Comparison of ENCODE assay signal across 9 mouse cellular contexts in the genomic region with DNA sequence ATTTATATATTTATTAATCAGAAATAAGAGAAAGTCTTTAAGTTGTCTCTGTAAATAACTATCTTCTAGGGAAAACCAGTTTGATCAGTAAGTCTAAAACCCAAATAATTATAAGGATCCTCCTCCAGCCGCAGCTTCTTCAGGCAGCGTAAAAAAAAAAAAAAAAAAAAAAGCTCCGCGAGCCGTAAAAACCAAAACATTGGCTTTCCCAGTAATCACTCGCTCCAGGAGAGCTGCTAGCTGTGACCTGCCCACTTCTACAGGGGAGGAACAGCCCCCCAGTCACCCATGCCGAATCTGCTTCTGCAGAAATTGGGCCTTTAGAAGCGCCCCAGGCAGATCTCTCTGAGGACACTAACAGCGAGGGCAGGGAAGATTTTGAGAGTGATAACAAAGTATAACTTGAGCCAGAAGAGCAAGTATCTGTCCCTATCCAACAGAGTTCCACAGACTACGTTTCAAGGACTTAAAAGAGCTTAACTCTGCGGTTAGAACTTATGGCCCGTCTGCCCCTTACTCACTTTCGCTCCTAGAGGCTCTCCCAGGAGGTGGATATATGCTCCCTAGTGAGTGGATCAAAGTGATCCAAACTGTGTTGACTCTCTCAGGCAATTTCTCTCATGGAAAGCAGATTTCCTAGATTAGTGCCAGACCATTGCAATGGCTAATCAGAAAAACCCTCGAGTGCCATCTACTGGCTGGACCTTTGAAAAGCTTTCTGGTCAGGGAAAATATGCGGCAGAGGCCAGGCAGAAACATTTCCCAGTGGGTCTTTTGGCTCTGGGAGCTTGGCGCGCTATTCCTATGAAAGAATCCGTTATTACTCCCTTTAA.
DNase-seq lines count a peak whose midpoint lies in the region; ATAC-seq and TF ChIP-seq lines count a peak whose summit lies in the region.
"Had no signal": no experiment of that assay in that cellular context is flagged by ENCODE, and none has a peak within 500 bp of the region (broad histone marks: within the 10 kb centered on the region; RNA-seq: fewer than 3 reads in every experiment).

No protein-coding gene starts in this region.

- ATAC-seq in heart, embryonic 12.5 days (ENCODE audit: insufficient number of reproducible peaks, low FRiP score): no peak
- ATAC-seq in liver, embryonic 12.5 days: no peak
- no peak for ATAC-seq in erythroid progenitor cell, adult 5-6 weeks (replicated peaks; ENCODE audit: low FRiP score, poor library complexity, severe bottlenecking)

- in situ Hi-C loops in CH12.LX (cut with MboI; ENCODE audit: low pct_ligation_motif_present, low pct_unique_long_range_greater_than_20kb, low sequenced_read_pairs): loop anchor here (5.0 to 25.0 kb wide), 2 partner anchors 195 to 650 kb away; no protein-coding TSS in a partner anchor

- H3K4me1 ChIP-seq in CH12.LX (ENCODE audit: control insufficient read depth in 1 of 2, insufficient read depth in 2 of 2): peaks cover 0 to 17% of the 10 kb centered on the region in 2 experiments; a peak in 3 of 4 replicates
- H3K4me1 ChIP-seq in heart, embryonic 12.5 days (replicated peaks): no peaks in the 10 kb centered on the region
- no peaks in the 10 kb centered on the region for H3K4me1 ChIP-seq in liver, embryonic 12.5 days
- H3K4me1 ChIP-seq: liver, embryonic 15.5 days had no signal

- TF ChIP-seq POLR2A in CH12.LX (IDR thresholded peaks at IDR 0.05; ENCODE audit: low read depth, low read length): no peak

- no peaks in the 10 kb centered on the region for H3K9me3 ChIP-seq in CH12.LX (replicated peaks; ENCODE audit: low read length)
- H3K9me3 ChIP-seq in heart, embryonic 12.5 days (replicated peaks): no peaks in the 10 kb centered on the region
- no peaks in the 10 kb centered on the region for H3K9me3 ChIP-seq in liver, embryonic 12.5 days (replicated peaks)
- H3K9me3 ChIP-seq: liver, embryonic 15.5 days had no signal

- peak overlapping the region; percentile 29; the same call in 1 of the 2 replicates for H3K27ac ChIP-seq in CH12.LX (ENCODE audit: insufficient read depth, low read depth)
- H3K27ac ChIP-seq in heart, embryonic 12.5 days (ENCODE audit: poor library complexity, severe bottlenecking): no peak overlapping the region
- H3K27ac ChIP-seq in liver, embryonic 12.5 days: no peak overlapping the region
- H3K27ac ChIP-seq: liver, embryonic 15.5 days had no signal

- H3K9ac ChIP-seq in CH12.LX (ENCODE audit: insufficient read depth, low read depth): peak overlapping the region; percentile 63
- no peak overlapping the region for H3K9ac ChIP-seq in heart, embryonic 12.5 days
- no peak overlapping the region for H3K9ac ChIP-seq in liver, embryonic 12.5 days
- H3K9ac ChIP-seq: liver, embryonic 15.5 days had no signal

- TF ChIP-seq CTCF in CH12.LX (conservative IDR thresholded peaks at IDR 0.05 in 1 of 2, IDR thresholded peaks at IDR 0.05 in 1 of 2; ENCODE audit: low read depth in 2 of 2, low read length in 2 of 2): peak; percentile 59 to 85

- peak; percentile 87 for DNase-seq in CH12.LX (ENCODE audit: extremely low read depth)
- DNase-seq in adrenal gland, adult 18-20 months (ENCODE audit: low spot score in 2 of 2): peak; percentile 71
- peak; percentile 62 for DNase-seq in embryo, embryonic 11.5 days (ENCODE audit: low read depth, low spot score)
- peak; percentile 78 to 86 for DNase-seq in kidney, postnatal 36 days
- peak; percentile 70 to 85 for DNase-seq in right cerebral cortex, adult 2 months (ENCODE audit: low spot score in 2 of 2)

- peak overlapping the region in 2 of 3 experiments; percentile 51 for H3K4me3 ChIP-seq in CH12.LX (replicated peaks in 1 of 3; ENCODE audit: low read depth in 2 of 3, low read length in 2 of 3, poor library complexity in 1 of 3)
- H3K4me3 ChIP-seq in heart, embryonic 12.5 days: peak overlapping the region; percentile 31
- no peak overlapping the region for H3K4me3 ChIP-seq in liver, embryonic 12.5 days
- H3K4me3 ChIP-seq: liver, embryonic 15.5 days had no signal

- H3K79me2 ChIP-seq in CH12.LX (replicated peaks; ENCODE audit: control insufficient read depth, extremely low read depth, insufficient read depth, poor library complexity, severe bottlenecking): no peaks in the 10 kb centered on the region

- H3K4me2 ChIP-seq in CH12.LX (ENCODE audit: insufficient read depth, low read depth, poor library complexity, severe bottlenecking): peak overlapping the region; percentile 80; the same call in 1 of the 2 replicates
- peak overlapping the region; percentile 61 for H3K4me2 ChIP-seq in heart, embryonic 12.5 days
- H3K4me2 ChIP-seq in liver, embryonic 12.5 days: peak overlapping the region; percentile 25; the same call in 1 of the 2 replicates
- H3K4me2 ChIP-seq: liver, embryonic 15.5 days had no signal

- TF ChIP-seq RAD21 in CH12.LX (IDR thresholded peaks at IDR 0.05; ENCODE audit: low read depth, low read length): peak; percentile 88

- WGBS in heart, embryonic 12.5 days: 37% methylated on average over 18 of the region's 18 CpGs
- 35% methylated on average over 18 of the region's 18 CpGs for WGBS in liver, embryonic 12.5 days (ENCODE audit: insufficient replicate concordance)

- no peaks in the 10 kb centered on the region for H3K27me3 ChIP-seq in CH12.LX (replicated peaks)
- H3K27me3 ChIP-seq in heart, embryonic 12.5 days (replicated peaks): no peaks in the 10 kb centered on the region
- H3K27me3 ChIP-seq in liver, embryonic 12.5 days (replicated peaks): no peaks in the 10 kb centered on the region
- H3K27me3 ChIP-seq: liver, embryonic 15.5 days had no signal

- no peak for TF ChIP-seq EP300 in CH12.LX (IDR thresholded peaks at IDR 0.05; ENCODE audit: low read length)

- dilution Hi-C loops in CH12.LX (cut with MboI; ENCODE audit: extremely low pct_ligation_motif_present, extremely low pct_unique_long_range_greater_than_20kb, low sequenced_read_pairs): no loop called here

- H3K36me3 ChIP-seq in CH12.LX (replicated peaks in 1 of 2; ENCODE audit: control insufficient read depth in 1 of 2, insufficient read depth in 1 of 2, low read length in 1 of 2): no peaks in the 10 kb centered on the region
- no peaks in the 10 kb centered on the region for H3K36me3 ChIP-seq in heart, embryonic 12.5 days
- H3K36me3 ChIP-seq in liver, embryonic 12.5 days: no peaks in the 10 kb centered on the region
- H3K36me3 ChIP-seq: liver, embryonic 15.5 days had no signal

TF ChIP-seq in CH12.LX, 34 proteins besides CTCF, POLR2A, EP300 and RAD21:
- TF ChIP-seq PAX5 (IDR thresholded peaks at IDR 0.05; ENCODE audit: low read length) (no peak), SIN3A (IDR thresholded peaks at IDR 0.05; ENCODE audit: low read length) (no peak), MAX (IDR thresholded peaks at IDR 0.05; ENCODE audit: low read length) (no peak), NRF1 (IDR thresholded peaks at IDR 0.05; ENCODE audit: low read depth, low read length) (no peak), ZMIZ1 (IDR thresholded peaks at IDR 0.05; ENCODE audit: low read depth, low read length) (no peak), MAZ (IDR thresholded peaks at IDR 0.05; ENCODE audit: low read depth, low read length) (no peak), POLR2AphosphoS2 (IDR thresholded peaks at IDR 0.05; ENCODE audit: low read depth, low read length) (no peak), KAT2A (IDR thresholded peaks at IDR 0.05; ENCODE audit: insufficient replicate concordance, low read length) (no peak), SMC3 (IDR thresholded peaks at IDR 0.05; ENCODE audit: low read depth, low read length) (peak; percentile 79), BHLHE40 (IDR thresholded peaks at IDR 0.05; ENCODE audit: low read depth, low read length) (no peak), ZC3H11A (IDR thresholded peaks at IDR 0.05; ENCODE audit: low read depth, low read length) (peak; percentile 28), GABPA (IDR thresholded peaks at IDR 0.05; ENCODE audit: insufficient replicate concordance, low read depth, low read length) (no peak), CHD2 (IDR thresholded peaks at IDR 0.05; ENCODE audit: low read length) (no peak), MEF2A (IDR thresholded peaks at IDR 0.05; ENCODE audit: borderline replicate concordance, low read depth, low read length) (no peak), IRF4 (IDR thresholded peaks at IDR 0.05; ENCODE audit: low read depth, low read length) (0 out of 2 replicates have a peak, but pooled peaks have one; percentile 37), HCFC1 (IDR thresholded peaks at IDR 0.05; ENCODE audit: low read depth, low read length) (no peak), ZKSCAN1 (IDR thresholded peaks at IDR 0.05; ENCODE audit: borderline replicate concordance, low read depth, low read length) (no peak), ZNF384 (IDR thresholded peaks at IDR 0.05; ENCODE audit: low read depth, low read length) (peak; percentile 84), NELFE (IDR thresholded peaks at IDR 0.05; ENCODE audit: low read depth, low read length) (no peak), RCOR1 (conservative IDR thresholded peaks at IDR 0.05; ENCODE audit: low read depth, low read length) (no peak)

Comparison
In these comparisons a context has a peak if more than half of its experiments do, and no peak if none do; other contexts are left out.
1. H3K4me2 ChIP-seq: peak in every context shown above with its lines; median percentile 80 in CH12.LX; 61 in heart, embryonic 12.5 days; 25 in liver, embryonic 12.5 days.